Mouse (Mus musculus): ENCODE measurements around the gene H2al1b.

H2al1b gene

GRCm38 (mm10) chrX:11346756-11347155, 44.5 kb downstream of the H2al1b start:
- DNase-seq (ENCODE audit: low read depth), result no peak

Measured in fibroblast of lung, adult 2 months (primary cell).